Mouse (Mus musculus) urinary bladder, postnatal 4 days (tissue): Measurements from ENCODE around the gene Crmp1.

Experiments used
- DNase-seq, 2 experiments: peaks; one replicate each; pipeline ENCODE4 v3.0.0; 2021 to 2022; ENCODE audit warnings: low spot score in 2 of 2

Gene Crmp1

GRCm38 (mm10) chr5:37240550-37240949 is 1.2 kb upstream of the Crmp1 start:
- DNase-seq: no peak

- no peak for DNase-seq
These were observed 516 bp upstream of the Crmp1 start for GRCm38 (mm10) chr5:37241224-37241623.

- no peak for DNase-seq
These were observed 824 bp downstream of the Crmp1 start for GRCm38 (mm10) chr5:37242360-37243168.

- peak; percentile 40 to 81 for DNase-seq
These were observed 1.6 kb downstream of the Crmp1 start for GRCm38 (mm10) chr5:37243169-37243886.

GRCm38 (mm10) chr5:37244161-37244560 is 2.4 kb downstream of the Crmp1 start:
- DNase-seq: no peak

- DNase-seq: no peak
These were observed 3.0 kb downstream of the Crmp1 start for GRCm38 (mm10) chr5:37244666-37245242.

DNA sequence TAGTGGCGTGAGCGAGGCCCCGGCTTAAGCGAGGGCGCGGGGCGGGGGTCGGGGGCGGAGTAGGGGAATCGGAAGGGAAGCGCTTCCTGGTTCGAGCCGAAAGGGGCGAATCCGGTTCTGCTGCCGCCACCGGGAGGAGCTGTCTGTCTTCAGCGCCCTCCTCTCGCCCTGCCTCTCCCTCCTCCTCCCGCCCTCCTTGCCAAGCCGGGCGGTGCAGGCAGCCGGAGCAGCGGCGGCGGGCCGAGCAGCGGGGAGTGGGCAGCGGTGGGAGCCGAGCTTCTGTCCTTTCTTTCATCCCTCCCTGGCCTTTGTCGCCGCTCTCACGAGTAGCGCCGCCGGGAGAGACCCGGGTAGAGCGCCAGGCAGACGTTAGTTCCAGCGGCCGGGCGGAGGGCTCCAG is 3.9 kb downstream of the Crmp1 start:
- DNase-seq: no peak

GRCm38 (mm10) chr5:37246138-37246910 is 4.6 kb downstream of the Crmp1 start:
- no peak for DNase-seq

DNA sequence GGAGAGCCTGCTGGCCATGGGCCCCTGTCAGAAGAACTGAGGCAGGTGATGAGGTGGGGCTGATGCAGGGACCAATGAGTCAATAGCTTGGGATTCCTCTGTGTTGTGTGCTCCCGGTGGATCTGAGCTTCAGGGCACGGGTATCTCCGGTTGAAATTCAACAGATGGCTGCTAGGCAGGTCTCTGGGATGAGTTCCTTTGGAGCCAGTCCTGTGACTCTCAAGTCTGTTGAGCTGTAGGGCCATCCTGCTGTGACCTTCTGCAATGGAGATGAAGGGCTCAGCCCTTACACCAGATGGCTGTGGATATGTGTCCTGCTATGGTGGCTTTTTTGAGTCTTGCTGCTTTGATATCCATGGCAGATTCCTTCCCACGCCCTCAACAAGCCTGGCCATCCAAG is 5.7 kb downstream of the Crmp1 start:
- DNase-seq: no peak

GRCm38 (mm10) chr5:37248870-37249269 is 7.1 kb downstream of the Crmp1 start:
- no peak for DNase-seq

- no peak for DNase-seq
These were observed 9.9 kb downstream of the Crmp1 start for GRCm38 (mm10) chr5:37251596-37251995.

- DNase-seq: no peak
These were observed 10.5 kb downstream of the Crmp1 start for GRCm38 (mm10) chr5:37252101-37252804.

DNA sequence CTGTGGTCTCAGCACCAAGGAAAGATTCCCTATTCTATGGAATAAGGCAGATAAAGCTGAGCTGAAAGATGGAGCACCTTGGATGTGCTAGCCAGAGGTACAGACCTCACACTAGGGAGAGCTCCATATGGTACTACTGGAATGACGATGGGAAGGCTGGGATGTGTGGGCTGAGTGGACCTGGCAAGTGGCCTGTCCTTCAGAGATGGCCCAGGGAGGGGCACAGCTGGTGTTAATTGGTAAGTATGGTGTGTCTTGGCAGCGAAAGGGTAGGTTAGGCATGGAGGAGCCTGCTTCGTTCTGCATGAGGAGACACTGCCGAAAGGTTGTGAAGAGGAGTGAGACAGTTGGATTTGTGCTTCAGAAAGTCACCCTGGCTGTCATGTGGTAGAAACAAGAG is 12.8 kb downstream of the Crmp1 start:
- no peak for DNase-seq

DNA sequence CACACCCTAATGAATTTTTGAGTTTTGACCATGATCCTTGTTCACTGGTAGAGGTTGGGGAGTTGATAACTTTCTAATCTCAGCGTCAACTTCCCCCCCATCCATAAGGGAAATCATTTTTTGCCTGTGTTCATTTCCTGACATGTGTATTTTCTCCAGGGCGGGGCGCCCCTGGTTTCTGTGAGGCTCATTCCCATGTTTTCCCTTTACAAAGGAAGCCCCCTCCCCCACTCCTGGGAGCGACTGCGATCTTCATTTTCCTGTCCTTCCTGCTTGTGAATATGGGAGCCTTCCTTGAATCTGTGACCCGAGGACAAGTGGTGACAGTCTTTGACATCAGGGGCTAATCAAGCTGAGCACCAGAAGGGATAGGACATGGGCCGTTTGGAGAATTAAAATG is 15.1 kb downstream of the Crmp1 start:
- DNase-seq: no peak

DNA sequence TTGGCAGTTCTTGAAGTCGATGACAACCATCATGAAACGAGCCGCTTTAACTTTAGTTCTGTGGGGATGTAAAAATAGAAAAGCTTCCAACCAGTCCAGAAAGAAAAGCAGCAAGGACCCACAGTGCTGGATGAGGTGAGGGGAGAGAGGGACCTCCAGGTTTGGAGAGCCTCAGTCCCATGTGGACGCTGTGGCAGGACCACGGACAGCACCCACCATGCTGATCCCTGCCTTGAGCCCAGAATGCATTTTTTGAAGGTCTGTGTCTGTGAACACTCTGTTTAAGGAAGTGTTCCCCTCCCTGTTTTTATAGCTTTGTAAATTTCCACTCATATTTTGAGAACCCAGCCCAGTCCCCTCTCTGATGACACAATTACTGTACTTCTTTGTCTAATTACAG is 15.5 kb downstream of the Crmp1 start:
- DNase-seq: no peak

GRCm38 (mm10) chr5:37261734-37262133 is 20.0 kb downstream of the Crmp1 start:
- DNase-seq: no peak

DNA sequence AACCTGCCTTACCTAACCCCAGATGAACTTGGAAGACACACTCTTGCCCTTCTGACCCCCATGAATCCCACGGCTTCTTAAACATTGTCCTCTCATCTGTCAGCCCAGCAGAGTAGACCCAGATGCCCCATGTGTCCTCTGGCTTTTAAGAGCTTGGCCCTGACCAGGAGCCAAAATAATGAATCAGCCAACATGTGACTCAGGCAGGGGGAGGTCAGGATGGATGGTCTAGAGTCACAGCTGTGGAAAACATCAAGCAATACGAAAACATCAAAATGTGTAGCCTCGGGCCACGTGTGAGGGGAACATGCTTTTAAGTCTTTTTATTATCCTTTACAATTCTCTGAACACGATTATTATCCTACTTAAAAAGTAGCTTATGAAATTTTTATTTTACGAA is 22.1 kb downstream of the Crmp1 start:
- DNase-seq: no peak

- DNase-seq: no peak
These were observed 39.3 kb downstream of the Crmp1 start for GRCm38 (mm10) chr5:37281021-37281420.

DNA sequence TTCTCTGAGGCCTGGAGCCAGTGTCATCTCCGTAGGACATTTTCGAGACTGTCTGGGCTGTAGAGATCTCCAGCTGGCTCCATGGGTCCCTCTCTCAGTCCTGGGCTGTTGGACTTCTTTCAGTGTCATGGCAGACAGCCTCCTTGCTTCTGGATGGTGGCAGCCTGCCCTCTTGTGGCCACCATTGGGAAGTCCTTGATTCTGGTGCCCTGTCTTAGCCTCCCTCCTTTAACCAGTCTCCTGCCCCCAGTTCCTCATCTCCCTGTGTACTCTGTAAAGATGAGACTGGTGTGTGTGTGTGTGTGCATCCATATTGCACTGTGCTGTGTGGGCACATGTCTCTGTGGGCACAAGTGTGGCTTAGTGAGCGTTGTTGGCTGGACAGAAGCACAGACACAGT is 46.6 kb downstream of the Crmp1 start:
- no peak for DNase-seq

DNA sequence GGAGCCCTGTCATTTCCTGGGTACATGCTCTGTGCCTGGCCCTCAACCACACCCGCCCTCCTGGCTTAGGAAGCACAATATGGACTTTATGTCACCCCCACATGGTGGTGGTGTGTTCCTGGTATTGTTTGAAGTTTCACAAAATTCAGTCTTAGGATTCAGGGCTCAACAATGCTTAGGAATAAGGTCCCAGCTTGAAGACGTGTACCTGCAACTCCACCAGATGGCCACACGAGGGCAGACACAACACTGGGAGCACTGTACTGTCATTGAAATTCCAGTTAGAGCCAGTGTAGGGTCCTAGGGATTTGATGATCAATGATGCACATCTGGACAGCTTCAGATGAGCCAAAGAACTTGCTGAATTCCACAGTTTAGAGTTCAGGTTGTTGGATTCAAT is 47.5 kb downstream of the Crmp1 start:
- DNase-seq: no peak

GRCm38 (mm10) chr5:37290983-37291382 is 49.2 kb downstream of the Crmp1 start:
- no peak for DNase-seq

- no peak for DNase-seq
These were observed 55.0 kb downstream of the Crmp1 start for GRCm38 (mm10) chr5:37296717-37297116.
